Mouse (Mus musculus) right cerebral cortex, adult 18-20 months (tissue): ENCODE measurements at regions not wholly inside any gene's neighbourhood (a gene's known extent, or its start where the extent isn't known, plus 50 kb on each side); places are given as distances from the start of the nearest gene placed in this dataset.

Experiments used
- DNase-seq: peaks from one replicate; pipeline ENCODE4 v3.0.0; 2022; ENCODE audit warnings: mixed read lengths

DNA sequence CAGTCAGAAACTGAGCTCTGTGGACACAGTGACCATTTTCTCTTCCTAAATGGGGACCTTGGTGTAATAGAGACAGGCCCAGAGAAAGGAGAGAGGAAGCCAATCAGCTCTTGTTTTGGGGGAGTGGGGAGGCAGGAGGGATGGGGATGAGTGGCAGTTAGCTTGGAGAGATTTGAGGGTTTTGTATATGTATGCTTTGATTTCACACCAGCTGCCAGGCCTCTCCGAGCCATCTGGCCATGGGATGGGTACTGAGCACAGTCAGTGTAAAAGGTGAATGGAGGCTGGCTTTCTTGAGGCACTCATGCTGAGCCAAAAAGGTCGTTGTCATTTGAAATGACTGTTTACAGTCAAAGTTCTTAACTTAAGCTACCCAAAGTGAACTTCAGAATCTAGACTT is 295.2 kb upstream of the Gadl1 start:
- no peak for DNase-seq

GRCm38 (mm10) chr9:115617909-115618308 is 291.3 kb upstream of the Gadl1 start:
- no peak for DNase-seq

- no peak for DNase-seq
These were observed 285.3 kb upstream of the Gadl1 start for GRCm38 (mm10) chr9:115623948-115624347.

- peak; percentile 17 for DNase-seq
These were observed 284.3 kb upstream of the Gadl1 start for GRCm38 (mm10) chr9:115624721-115625496.

- DNase-seq: no peak
These were observed 281.7 kb upstream of the Gadl1 start for GRCm38 (mm10) chr9:115627551-115627950.

GRCm38 (mm10) chr9:115637114-115637513 is 272.1 kb upstream of the Gadl1 start:
- DNase-seq: no peak

DNA sequence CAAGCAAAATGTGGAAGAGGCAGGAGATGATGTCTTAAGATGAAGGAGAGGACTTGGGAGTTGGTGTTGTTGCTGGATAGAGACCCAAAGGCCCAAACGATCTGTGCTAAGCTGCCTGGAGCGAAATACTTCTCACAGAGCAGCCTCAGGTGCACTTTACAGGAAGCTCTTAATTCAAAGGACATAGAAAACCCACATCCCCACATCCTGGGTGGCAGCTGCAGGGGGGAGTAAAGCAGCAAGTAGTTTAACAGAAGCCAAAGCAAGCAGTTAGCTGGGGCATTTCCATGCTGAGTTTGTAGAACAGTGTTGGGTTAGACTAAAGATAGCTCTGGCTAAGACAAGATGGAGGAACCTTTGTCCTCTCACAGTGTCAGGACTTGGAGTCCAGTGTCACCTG is 268.5 kb upstream of the Gadl1 start:
- DNase-seq: no peak

- no peak for DNase-seq
These were observed 267.2 kb upstream of the Gadl1 start for GRCm38 (mm10) chr9:115642032-115642431.

GRCm38 (mm10) chr9:115644953-115645352 is 264.3 kb upstream of the Gadl1 start:
- DNase-seq: no peak

- no peak for DNase-seq
These were observed 263.0 kb upstream of the Gadl1 start for GRCm38 (mm10) chr9:115646226-115646625.

DNA sequence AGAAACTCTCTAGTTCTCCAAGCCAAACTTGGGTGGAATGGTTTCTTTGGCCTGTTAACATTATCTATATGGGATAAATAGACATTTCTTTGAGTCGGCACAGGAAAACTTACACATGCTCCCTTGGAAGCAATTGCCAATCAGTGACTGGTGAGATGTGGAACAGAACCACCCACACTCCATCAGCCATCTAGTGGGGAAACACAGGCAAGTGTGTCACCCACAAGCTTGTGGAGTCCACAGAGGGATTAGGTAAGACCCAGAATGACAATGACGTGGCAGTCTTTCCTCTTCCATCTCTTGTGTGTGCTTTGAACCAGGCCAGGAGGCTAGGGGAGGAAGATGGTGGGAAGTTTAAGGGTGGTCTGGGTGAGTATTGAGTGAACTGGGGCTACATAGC is 257.5 kb upstream of the Gadl1 start:
- peak; percentile 46 for DNase-seq

DNA sequence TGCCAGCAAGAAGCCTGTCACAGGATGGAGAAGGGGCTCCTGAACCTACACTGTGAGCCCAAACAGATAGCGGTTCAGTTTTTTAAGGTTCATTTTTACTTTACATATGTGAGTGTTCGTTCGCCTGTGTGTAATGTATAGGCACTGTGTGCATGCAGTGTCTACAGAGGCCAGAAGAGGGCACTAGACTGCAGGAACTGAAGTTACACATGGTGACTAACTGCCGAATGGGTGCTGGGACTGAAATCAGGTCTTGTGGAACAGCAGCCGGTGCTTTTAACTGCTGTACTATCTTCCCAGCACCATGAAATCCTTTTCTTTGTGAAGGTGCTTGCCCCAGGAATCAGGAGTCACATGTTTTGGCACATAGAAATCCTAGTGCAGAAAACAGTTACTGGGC is 256.1 kb upstream of the Gadl1 start:
- no peak for DNase-seq

DNA sequence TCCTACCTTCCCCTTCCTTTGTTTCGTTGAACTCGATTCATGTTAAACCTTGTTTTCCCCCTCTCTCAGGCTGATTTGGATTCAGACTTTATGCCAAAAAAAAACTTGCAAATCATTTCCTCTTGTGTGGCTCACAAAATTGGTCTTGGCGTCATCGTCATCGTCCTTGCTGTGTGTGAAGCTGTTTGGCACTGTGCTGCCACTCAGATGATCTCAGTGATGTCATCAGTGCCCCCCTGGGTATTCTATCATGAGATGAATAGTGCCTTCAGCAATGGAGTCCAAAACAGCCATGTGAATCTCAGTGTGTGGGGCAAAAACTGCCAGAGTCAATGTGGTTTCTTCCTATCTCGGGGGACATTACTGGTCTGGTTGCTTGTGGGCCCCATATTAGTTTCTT is 254.3 kb upstream of the Gadl1 start:
- no peak for DNase-seq

GRCm38 (mm10) chr9:115656538-115656937 is 252.7 kb upstream of the Gadl1 start:
- DNase-seq: no peak

DNA sequence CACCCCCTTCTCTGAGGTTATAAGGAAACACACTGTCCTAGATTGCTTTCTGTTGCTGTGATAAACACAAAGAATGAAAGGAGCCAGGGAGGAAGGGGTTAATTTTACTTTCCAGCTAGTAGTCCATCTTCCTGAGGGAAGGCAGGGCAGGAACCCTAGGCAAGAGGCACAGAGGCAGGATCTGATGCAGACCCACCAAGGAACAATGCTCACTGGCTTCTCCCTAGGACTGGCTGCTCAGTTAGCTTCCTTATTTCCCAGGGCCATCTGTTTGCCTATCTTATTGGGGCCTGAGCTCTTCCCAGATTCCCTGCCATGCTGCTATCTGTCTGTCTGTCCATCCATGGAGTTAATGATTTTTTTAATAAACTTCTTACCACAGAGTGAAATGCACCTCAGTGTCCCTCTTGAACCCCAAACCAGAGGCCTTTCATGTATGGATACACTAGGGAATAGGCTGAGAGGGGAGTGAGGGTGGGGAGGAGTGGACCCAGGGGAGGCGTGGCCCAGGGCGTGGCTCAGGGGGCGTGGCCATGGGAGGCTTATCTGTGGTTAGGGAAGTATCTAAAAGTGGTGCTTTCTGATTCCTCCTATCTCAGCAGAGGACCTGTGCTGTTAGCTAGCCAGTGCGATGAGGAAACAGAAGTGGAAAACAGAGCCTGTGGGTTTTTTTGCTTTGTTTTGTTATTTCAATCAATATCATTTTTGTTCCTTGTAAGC is 252.1 kb upstream of the Gadl1 start:
- DNase-seq: no peak

- DNase-seq: peak; percentile 11
These were observed 250.8 kb upstream of the Gadl1 start for GRCm38 (mm10) chr9:115658477-115658876.

DNA sequence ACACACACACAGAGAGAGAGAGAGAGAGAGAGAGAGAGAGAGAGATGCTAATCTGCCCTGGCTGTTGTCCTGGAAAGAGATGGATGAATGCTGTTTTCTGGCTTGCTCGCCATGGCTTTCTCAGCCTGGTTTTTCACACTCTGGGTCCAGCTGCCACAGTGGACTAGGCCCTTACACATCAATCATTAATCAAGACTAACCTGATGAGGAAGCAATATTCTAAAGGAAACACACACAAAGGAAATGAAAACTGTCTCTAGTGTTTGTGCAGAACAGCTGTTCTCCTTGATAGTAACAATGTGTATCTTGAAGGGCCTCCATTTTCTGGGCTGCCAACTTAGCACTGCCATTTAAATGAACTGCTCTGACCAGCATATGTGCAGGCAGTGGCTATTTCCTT is 248.9 kb upstream of the Gadl1 start:
- no peak for DNase-seq

GRCm38 (mm10) chr9:115661834-115662425 is 247.3 kb upstream of the Gadl1 start:
- DNase-seq: no peak

DNA sequence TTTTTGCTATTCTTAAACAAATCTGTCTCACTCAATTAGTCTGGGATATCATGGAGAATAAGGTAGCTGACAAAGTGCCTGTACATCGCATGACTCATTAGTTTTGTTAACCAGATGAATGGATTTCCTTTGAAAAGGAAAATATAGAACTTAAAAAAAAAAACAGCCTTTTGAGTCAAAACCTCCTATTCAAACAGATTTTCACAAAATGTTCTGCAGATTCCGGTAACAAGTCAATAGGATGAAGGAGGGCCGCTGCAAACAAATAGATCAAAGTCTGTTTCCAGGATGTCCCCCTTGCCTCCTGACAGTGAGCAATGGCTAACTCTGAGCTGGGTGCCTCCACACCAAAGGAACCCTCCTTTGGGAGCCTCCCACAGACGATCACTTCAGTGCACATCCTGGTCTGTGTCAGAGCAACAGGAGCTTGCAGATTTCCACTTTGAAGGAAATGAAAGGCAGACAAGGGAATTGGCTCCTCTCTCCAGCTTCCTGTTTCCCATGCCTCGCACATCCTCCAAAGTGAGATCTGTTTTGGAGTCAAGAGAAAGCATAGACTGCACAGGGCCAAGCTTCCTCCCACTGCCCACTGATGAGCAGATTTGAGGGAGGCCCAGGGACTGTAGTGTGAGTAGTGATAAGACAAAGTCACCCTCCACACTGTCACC is 243.8 kb upstream of the Gadl1 start:
- no peak for DNase-seq

DNA sequence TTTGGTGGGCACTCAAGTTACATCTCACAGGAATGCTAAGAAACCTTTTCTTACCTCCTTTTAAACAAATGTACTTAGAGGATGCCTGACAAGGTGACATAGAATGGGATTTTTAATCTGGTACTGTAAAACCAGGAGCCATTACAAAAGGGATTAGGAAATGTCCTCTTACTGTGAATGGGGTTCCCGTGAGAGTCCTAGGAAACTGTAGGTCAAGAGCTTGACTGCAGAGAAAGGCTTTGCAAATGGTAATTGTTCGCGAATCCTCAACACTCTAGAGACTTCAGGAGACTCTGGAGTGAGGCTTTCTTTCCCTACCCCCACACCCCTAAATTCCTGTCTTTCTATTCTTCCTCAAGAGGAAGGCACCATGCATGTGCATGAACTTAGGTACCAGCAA is 242.7 kb upstream of the Gadl1 start:
- no peak for DNase-seq

DNA sequence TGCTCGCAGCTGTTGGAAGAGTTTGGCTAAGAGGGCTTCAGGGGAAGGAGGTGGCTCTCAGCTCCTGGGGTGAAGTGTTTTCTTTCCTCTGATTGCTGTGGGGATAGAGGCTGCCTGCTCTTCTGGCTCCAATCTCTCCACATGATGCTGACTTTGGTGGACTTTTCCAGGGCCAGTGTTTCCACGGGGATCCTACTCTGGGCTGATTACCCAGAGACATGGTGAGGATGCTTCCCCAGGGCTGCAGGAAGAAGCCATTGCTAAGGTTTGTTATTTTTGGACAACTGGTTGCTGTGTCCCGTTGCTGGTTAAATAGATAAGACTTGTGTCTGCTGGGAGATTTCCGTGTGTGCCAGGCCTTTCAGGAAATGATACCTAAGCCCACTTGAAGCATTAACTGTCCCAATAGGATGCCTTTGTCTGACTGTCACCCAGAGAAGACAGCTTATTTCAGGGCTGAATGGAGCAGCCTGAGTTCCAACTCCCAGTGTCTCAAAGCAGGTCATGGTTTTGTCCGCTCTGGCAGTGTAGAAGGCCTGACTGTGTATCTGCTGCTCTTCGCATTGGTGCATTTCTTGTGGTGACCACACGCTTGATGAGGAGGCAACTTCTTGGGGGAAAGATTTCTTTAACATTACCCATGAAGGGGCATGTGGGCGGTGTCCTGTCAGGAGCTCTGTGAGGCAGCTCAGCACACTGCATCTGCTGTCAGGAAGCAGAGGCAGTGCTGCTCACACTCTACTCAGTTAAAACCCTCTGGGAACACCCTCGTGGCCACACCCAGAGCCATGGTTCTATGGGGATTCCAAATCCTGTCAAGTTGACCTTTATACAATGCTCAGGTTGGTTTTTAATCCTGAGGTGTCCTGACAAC is 228.3 kb upstream of the Gadl1 start:
- DNase-seq: no peak

GRCm38 (mm10) chr9:115681841-115682240 is 227.4 kb upstream of the Gadl1 start:
- DNase-seq: no peak

GRCm38 (mm10) chr9:115683951-115684350 is 225.3 kb upstream of the Gadl1 start:
- no peak for DNase-seq
